Comparison of ENCODE assay signal across 27 mouse cellular contexts in the genomic region with DNA sequence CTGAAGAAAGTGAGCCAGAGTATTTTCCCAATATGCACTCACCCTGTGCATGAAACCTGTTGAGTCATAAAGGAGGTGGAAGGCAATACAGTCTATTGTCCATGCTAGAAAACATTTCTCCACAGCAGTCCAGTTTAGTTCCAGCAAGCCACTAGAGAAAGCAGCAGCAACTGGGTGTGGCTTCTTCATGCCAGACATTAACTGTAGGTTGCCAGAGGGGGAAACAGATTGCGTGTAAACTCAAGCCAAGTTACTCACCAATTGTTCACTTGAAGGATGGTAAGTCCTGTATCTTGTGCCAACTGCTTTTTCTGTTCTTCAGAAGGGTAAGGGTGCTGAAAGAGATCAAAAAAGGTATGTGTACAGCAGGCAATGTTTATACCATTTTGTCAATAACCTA.
A peak's percentile ranks its signal among the peaks of the same experiment; 100 is the strongest.
DNase-seq lines count a peak whose midpoint lies in the region; ATAC-seq and TF ChIP-seq lines count a peak whose summit lies in the region.
"Had no signal": no experiment of that assay in that cellular context is flagged by ENCODE, and none has a peak within 500 bp of the region (broad histone marks: within the 10 kb centered on the region; RNA-seq: fewer than 3 reads in every experiment).

No protein-coding gene starts in this region.

- H3K27ac ChIP-seq in hindbrain, embryonic 14.5 days, result 0 out of 2 replicates have a peak overlapping the region, but pooled peaks have one; percentile 5
- no peak overlapping the region for H3K27ac ChIP-seq in hindbrain, embryonic 13.5 days
- H3K27ac ChIP-seq: embryonic facial prominence, embryonic 10.5 days; embryonic facial prominence, embryonic 15.5 days; forebrain, embryonic 13.5 days; heart, embryonic 15.5 days; hindbrain, embryonic 12.5 days; liver, embryonic 15.5 days; midbrain, embryonic 12.5 days had no signal

- ATAC-seq in hindbrain, embryonic 14.5 days (ENCODE audit: low FRiP score), result no peak
- ATAC-seq in hindbrain, embryonic 13.5 days (ENCODE audit: low FRiP score), result no peak
- ATAC-seq: forebrain, embryonic 13.5 days; inflammation-experienced regulatory T-cells, adult 6 months had no signal

- DNase-seq in hindbrain, embryonic 14.5 days (ENCODE audit: low spot score), result no peak
- peak; percentile 32 for DNase-seq in 416B (ENCODE audit: low read depth)
- peak; percentile 39 for DNase-seq in adipocyte (ENCODE audit: low spot score)
- DNase-seq in frontal cortex, postnatal 14 days (ENCODE audit: low spot score in 2 of 2), result no peak
- no peak for DNase-seq in heart, adult 8-10 months (ENCODE audit: low spot score)
- DNase-seq: adrenal gland, adult 8-10 months; cerebellum, adult 11-12 months; cerebellum, postnatal 14 days; gastrocnemius, postnatal 36 days; kidney, adult 11 months; kidney, postnatal 14 days; layer of hippocampus, adult 9-11 months; liver; lung, postnatal 4 days; right cerebral cortex, postnatal 14 days had no signal

- TF ChIP-seq POLR2A in myocyte (IDR thresholded peaks at IDR 0.05; ENCODE audit: insufficient read length, low read depth), result no peak

- H3K4me3 ChIP-seq in hindbrain, embryonic 14.5 days (replicated peaks; ENCODE audit: low read length), result no peak overlapping the region
- no peak overlapping the region for H3K4me3 ChIP-seq in hindbrain, embryonic 13.5 days
- H3K4me3 ChIP-seq in myocyte, result no peak overlapping the region
- H3K4me3 ChIP-seq: embryonic facial prominence, embryonic 10.5 days; embryonic facial prominence, embryonic 15.5 days; forebrain, embryonic 13.5 days; heart, embryonic 15.5 days; hindbrain, embryonic 12.5 days; liver, embryonic 15.5 days; megakaryocyte, embryonic 14.5 days; midbrain, embryonic 12.5 days had no signal

- H3K79me2 ChIP-seq in myocyte (ENCODE audit: control insufficient read depth, insufficient read depth), result no peaks in the 10 kb centered on the region

- H3K9me3 ChIP-seq in hindbrain, embryonic 14.5 days (ENCODE audit: control insufficient read depth, low read length), result no peaks in the 10 kb centered on the region
- H3K9me3 ChIP-seq in hindbrain, embryonic 13.5 days, result no peaks in the 10 kb centered on the region
- H3K9me3 ChIP-seq: embryonic facial prominence, embryonic 10.5 days; embryonic facial prominence, embryonic 15.5 days; forebrain, embryonic 13.5 days; G1E; heart, embryonic 15.5 days; hindbrain, embryonic 12.5 days; liver, embryonic 15.5 days; megakaryocyte, embryonic 14.5 days; midbrain, embryonic 12.5 days had no signal

- H3K4me1 ChIP-seq in hindbrain, embryonic 14.5 days (replicated peaks; ENCODE audit: control insufficient read depth, insufficient read depth, low read length), result 0 out of 2 replicates have a peak, but pooled peaks cover 6% of the 10 kb centered on the region
- 0 out of 2 replicates have a peak, but pooled peaks cover 7% of the 10 kb centered on the region for H3K4me1 ChIP-seq in hindbrain, embryonic 13.5 days (replicated peaks)
- H3K4me1 ChIP-seq: embryonic facial prominence, embryonic 15.5 days; forebrain, embryonic 13.5 days; liver, embryonic 15.5 days had no signal

- no peaks in the 10 kb centered on the region for H3K27me3 ChIP-seq in hindbrain, embryonic 14.5 days (ENCODE audit: control insufficient read depth, insufficient read depth, low read length)
- H3K27me3 ChIP-seq in hindbrain, embryonic 13.5 days, result no peaks in the 10 kb centered on the region
- no peaks in the 10 kb centered on the region for H3K27me3 ChIP-seq in myocyte (ENCODE audit: control insufficient read depth, insufficient read depth, insufficient read length)
- H3K27me3 ChIP-seq: embryonic facial prominence, embryonic 15.5 days; forebrain, embryonic 13.5 days; heart, embryonic 15.5 days; hindbrain, embryonic 12.5 days; liver, embryonic 15.5 days; megakaryocyte, embryonic 14.5 days; midbrain, embryonic 12.5 days had no signal

- H3ac ChIP-seq in myocyte (ENCODE audit: control insufficient read depth, insufficient read length), result no peak overlapping the region

- no peak overlapping the region for H3K4me2 ChIP-seq in hindbrain, embryonic 14.5 days (replicated peaks)
- H3K4me2 ChIP-seq in hindbrain, embryonic 13.5 days, result no peak overlapping the region
- H3K4me2 ChIP-seq in myocyte (ENCODE audit: low read depth), result peak overlapping the region; percentile 44
- H3K4me2 ChIP-seq: embryonic facial prominence, embryonic 15.5 days; forebrain, embryonic 13.5 days; heart, embryonic 15.5 days; hindbrain, embryonic 12.5 days; liver, embryonic 15.5 days; midbrain, embryonic 12.5 days had no signal

- WGBS in hindbrain, embryonic 14.5 days, result 81% methylated on average over 1 of the region's 1 CpGs
- 90% methylated on average over 1 of the region's 1 CpGs for WGBS in hindbrain, embryonic 13.5 days

- peaks cover 20% of the 10 kb centered on the region; the same call in 1 of the 2 replicates for H3K36me3 ChIP-seq in hindbrain, embryonic 14.5 days (replicated peaks; ENCODE audit: control insufficient read depth, insufficient read depth)
- peaks cover 13% of the 10 kb centered on the region for H3K36me3 ChIP-seq in hindbrain, embryonic 13.5 days
- no peaks in the 10 kb centered on the region for H3K36me3 ChIP-seq in myocyte (ENCODE audit: control insufficient read depth, insufficient read depth)
- H3K36me3 ChIP-seq: embryonic facial prominence, embryonic 15.5 days; G1E; heart, embryonic 15.5 days; liver, embryonic 15.5 days; midbrain, embryonic 12.5 days had no signal

- no peak overlapping the region for H3K9ac ChIP-seq in hindbrain, embryonic 14.5 days
- H3K9ac ChIP-seq in hindbrain, embryonic 13.5 days, result no peak overlapping the region
- H3K9ac ChIP-seq: embryonic facial prominence, embryonic 15.5 days; forebrain, embryonic 13.5 days; heart, embryonic 15.5 days; hindbrain, embryonic 12.5 days; liver, embryonic 15.5 days; midbrain, embryonic 12.5 days had no signal

TF ChIP-seq in myocyte, 11 proteins besides CTCF, POLR2A, EP300 and RAD21:
- no peak for TF ChIP-seq MYOD1 (IDR thresholded peaks at IDR 0.05; ENCODE audit: control insufficient read depth in 1 of 3, insufficient read length in 2 of 3, low read depth in 2 of 3)
- peak; percentile 40; the same call in 1 of the 2 replicates for TF ChIP-seq CEBPB (IDR thresholded peaks at IDR 0.05; ENCODE audit: insufficient read depth, poor library complexity, severe bottlenecking)
TF ChIP-seq in myocyte: peak in this region for 1.

Comparison
In these comparisons a context has a peak if more than half of its experiments do, and no peak if none do; other contexts are left out.
1. DNase-seq: peak in 416B (single experiment) and adipocyte (single experiment); none in hindbrain, embryonic 14.5 days (single experiment), frontal cortex, postnatal 14 days (0 of 2) and heart, adult 8-10 months (single experiment).